Mouse (Mus musculus): ENCODE data around the gene Zmiz1.

Gene Zmiz1

DNA sequence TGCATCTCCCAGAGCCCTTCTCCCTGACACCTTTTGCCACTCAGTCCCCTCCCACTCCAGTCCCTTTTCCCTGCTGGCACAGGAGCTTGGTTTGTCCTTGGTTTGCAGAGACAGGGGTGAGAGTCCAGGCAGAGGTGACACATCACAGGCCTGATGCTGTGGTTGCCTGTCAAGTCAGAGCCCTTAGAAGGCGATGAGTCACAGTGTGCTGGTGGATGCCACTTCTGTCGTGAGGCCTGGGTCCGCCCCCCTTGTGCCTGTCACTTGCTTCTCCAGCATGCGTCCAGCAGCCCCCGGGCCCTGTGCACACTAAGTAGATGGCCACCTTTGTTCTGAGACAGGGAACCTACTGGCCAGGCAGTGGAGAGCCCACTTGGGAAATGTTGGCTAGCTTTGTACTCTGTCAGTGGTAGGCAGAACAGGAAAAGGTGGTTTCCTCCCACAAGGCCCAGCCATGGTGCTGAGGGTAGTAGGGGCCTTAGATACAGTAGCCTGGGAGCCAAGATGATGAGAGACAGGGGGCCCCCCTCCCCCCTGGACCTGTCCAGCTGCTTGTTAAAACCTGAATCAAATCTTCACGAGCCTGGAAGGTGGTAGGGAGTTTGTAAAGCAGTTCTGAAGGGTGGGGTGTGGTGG lies 181.6 kb downstream of the Zmiz1 start:
- Histone ChIP-seq H3K27me3 (ENCODE audit: insufficient read depth, low read length) (no peaks in the 10 kb centered on the region), H3K4me3 (replicated peaks; ENCODE audit: low read length) (no peak overlapping the region), H3K4me1 (replicated peaks; ENCODE audit: low read depth, low read length) (peaks cover 43% of the 10 kb centered on the region), H3K36me3 (ENCODE audit: insufficient read depth, low read length) (peaks cover 76% of the 10 kb centered on the region), H3K9me3 (ENCODE audit: low read length) (no peaks in the 10 kb centered on the region)
- TF ChIP-seq CTCF (conservative IDR thresholded peaks at IDR 0.05; ENCODE audit: low read length) (no peak), POU5F1 (IDR thresholded peaks at IDR 0.05; ENCODE audit: borderline replicate concordance, low read length) (no peak), NANOG (IDR thresholded peaks at IDR 0.05; ENCODE audit: borderline replicate concordance, low read length) (no peak)

DNA sequence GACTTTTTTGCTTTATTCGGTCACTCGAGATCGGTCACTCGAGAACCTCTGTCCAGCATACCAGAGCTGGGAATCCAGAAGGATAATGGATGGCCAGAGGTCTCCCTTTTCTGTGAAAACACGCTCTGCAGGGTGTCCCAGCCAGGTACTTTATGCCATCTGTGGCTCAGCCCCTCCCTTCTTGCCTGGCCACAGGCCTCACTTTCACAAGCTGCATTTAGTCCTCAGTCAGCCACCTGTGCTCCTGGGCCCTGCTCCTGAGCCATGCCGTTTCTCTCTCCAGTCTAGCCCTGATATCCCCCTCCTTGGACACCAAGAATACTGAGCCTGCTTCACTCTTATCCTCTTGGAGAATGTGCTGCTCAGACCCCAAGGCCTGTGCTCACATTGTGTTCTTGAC lies 182.1 kb downstream of the Zmiz1 start:
- Histone ChIP-seq H3K27me3 (ENCODE audit: insufficient read depth, low read length) (no peaks in the 10 kb centered on the region), H3K36me3 (ENCODE audit: insufficient read depth, low read length) (peaks cover 78% of the 10 kb centered on the region), H3K4me3 (replicated peaks; ENCODE audit: low read length) (no peak overlapping the region), H3K9me3 (ENCODE audit: low read length) (no peaks in the 10 kb centered on the region), H3K4me1 (replicated peaks; ENCODE audit: low read depth, low read length) (peaks cover 43% of the 10 kb centered on the region)
- no peak for TF ChIP-seq NANOG (IDR thresholded peaks at IDR 0.05; ENCODE audit: borderline replicate concordance, low read length)
- TF ChIP-seq POU5F1 (IDR thresholded peaks at IDR 0.05; ENCODE audit: borderline replicate concordance, low read length): no peak
- TF ChIP-seq CTCF (conservative IDR thresholded peaks at IDR 0.05; ENCODE audit: low read length): no peak

DNA sequence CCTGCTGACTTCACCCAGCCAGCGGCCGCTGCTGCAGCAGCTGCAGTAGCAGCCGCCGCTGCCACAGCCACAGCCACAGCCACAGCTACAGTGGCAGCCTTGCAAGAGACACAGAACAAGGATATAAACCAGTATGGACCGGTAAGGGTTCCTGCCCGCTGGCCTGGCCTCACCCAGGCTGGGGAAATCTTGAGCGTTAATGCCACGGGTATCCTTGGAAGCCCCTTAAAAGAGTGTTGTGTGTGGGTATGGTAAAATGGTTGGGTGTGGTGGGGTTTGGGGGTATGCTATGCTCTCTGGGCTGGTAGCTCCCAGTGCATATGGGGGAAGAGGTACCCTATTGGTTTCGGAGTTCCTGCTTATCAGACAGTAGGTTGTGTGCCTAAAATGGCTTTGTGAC lies 186.7 kb downstream of the Zmiz1 start:
- H3K4me3 ChIP-seq (replicated peaks; ENCODE audit: low read length): no peak overlapping the region
- TF ChIP-seq POU5F1 (IDR thresholded peaks at IDR 0.05; ENCODE audit: borderline replicate concordance, low read length) (no peak), CTCF (conservative IDR thresholded peaks at IDR 0.05; ENCODE audit: low read length) (no peak), NANOG (IDR thresholded peaks at IDR 0.05; ENCODE audit: borderline replicate concordance, low read length) (no peak)
- no peaks in the 10 kb centered on the region for H3K9me3 ChIP-seq (ENCODE audit: low read length)
- H3K27me3 ChIP-seq (ENCODE audit: insufficient read depth, low read length): no peaks in the 10 kb centered on the region
- H3K4me1 ChIP-seq (replicated peaks; ENCODE audit: low read depth, low read length): peaks cover 20% of the 10 kb centered on the region
- H3K36me3 ChIP-seq (ENCODE audit: insufficient read depth, low read length): peaks cover 80% of the 10 kb centered on the region

DNA sequence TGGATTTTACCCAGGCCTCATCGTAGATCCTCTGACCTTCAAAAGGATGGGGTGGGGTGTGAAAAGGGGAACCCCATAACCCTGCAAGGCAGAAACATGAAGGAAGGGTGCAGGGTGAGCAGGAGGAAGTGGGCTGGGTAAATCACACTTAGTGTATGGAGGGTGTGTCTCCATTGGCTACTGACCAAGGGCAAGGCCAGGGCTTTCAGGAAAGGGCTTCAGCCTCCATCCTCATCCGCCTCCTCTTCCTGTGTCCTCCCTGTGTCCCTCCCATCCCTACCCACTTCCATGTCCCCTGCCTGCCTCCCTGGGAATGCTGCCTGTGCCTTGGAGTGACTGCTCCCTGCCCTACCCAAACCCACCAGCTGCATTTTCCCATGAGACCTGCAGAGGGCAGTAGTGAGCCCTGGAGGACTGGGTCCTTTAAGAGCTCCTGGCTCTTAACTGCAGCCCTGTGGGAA lies 187.2 kb downstream of the Zmiz1 start:
- peaks cover 17% of the 10 kb centered on the region for H3K4me1 ChIP-seq (replicated peaks; ENCODE audit: low read depth, low read length)
- TF ChIP-seq POU5F1 (IDR thresholded peaks at IDR 0.05; ENCODE audit: borderline replicate concordance, low read length) (no peak), CTCF (conservative IDR thresholded peaks at IDR 0.05; ENCODE audit: low read length) (peak; percentile 99), NANOG (IDR thresholded peaks at IDR 0.05; ENCODE audit: borderline replicate concordance, low read length) (no peak)
- no peak overlapping the region for H3K4me3 ChIP-seq (replicated peaks; ENCODE audit: low read length)
- H3K27me3 ChIP-seq (ENCODE audit: insufficient read depth, low read length): no peaks in the 10 kb centered on the region
- no peaks in the 10 kb centered on the region for H3K9me3 ChIP-seq (ENCODE audit: low read length)
- H3K36me3 ChIP-seq (ENCODE audit: insufficient read depth, low read length): peaks cover 83% of the 10 kb centered on the region

DNA sequence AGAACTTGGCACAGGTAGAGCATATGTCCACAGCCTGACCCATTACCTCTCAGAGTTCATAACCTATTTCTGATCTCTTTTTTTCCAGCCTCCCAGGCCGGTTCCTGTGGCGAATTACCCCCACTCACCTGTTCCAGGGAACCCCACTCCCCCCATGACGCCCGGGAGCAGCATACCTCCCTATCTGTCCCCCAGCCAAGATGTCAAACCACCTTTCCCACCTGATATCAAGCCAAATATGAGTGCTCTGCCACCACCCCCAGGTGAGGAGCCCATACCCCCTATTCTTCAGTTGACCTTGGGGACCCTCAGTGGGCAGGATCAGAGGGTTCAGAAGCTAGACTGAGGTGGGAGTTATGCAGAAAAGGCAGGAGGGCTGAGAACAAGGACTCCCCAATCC lies 192.1 kb downstream of the Zmiz1 start:
- peaks cover 93% of the 10 kb centered on the region for H3K36me3 ChIP-seq (ENCODE audit: insufficient read depth, low read length)
- H3K4me1 ChIP-seq (replicated peaks; ENCODE audit: low read depth, low read length): peaks cover 34% of the 10 kb centered on the region
- H3K9me3 ChIP-seq (ENCODE audit: low read length): no peaks in the 10 kb centered on the region
- H3K27me3 ChIP-seq (ENCODE audit: insufficient read depth, low read length): no peaks in the 10 kb centered on the region
- TF ChIP-seq POU5F1 (IDR thresholded peaks at IDR 0.05; ENCODE audit: borderline replicate concordance, low read length) (peak; percentile 27; the same call in 1 of the 2 replicates), NANOG (IDR thresholded peaks at IDR 0.05; ENCODE audit: borderline replicate concordance, low read length) (no peak)
- peak overlapping the region; percentile 53; the same call in 1 of the 2 replicates for H3K4me3 ChIP-seq (replicated peaks; ENCODE audit: low read length)

DNA sequence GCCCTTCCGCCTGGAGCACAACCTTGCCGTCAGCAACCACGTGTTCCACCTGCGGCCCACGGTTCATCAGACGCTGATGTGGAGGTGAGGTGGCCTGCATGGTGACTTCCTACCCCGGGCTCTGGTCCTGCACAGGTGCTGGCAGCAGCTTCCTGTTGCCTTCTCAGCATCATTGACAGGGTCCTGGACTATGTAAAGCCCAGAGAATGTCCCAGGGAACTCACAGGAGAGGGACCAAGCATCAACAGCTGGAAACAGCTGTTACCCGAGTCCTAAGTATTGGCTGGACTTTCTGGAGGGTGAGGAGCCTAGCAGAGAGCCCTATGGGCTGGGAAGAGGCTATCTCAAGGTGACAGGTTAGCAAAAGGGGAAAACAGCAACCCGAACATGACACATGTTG lies 192.9 kb downstream of the Zmiz1 start:
- TF ChIP-seq CTCF (conservative IDR thresholded peaks at IDR 0.05; ENCODE audit: low read length): no peak
- TF ChIP-seq POU5F1 (IDR thresholded peaks at IDR 0.05; ENCODE audit: borderline replicate concordance, low read length): no peak
- TF ChIP-seq NANOG (IDR thresholded peaks at IDR 0.05; ENCODE audit: borderline replicate concordance, low read length): no peak
- Histone ChIP-seq H3K27me3 (ENCODE audit: insufficient read depth, low read length) (no peaks in the 10 kb centered on the region), H3K9me3 (ENCODE audit: low read length) (no peaks in the 10 kb centered on the region), H3K4me1 (replicated peaks; ENCODE audit: low read depth, low read length) (peaks cover 36% of the 10 kb centered on the region), H3K36me3 (ENCODE audit: insufficient read depth, low read length) (peaks cover 97% of the 10 kb centered on the region), H3K4me3 (replicated peaks; ENCODE audit: low read length) (peak overlapping the region; percentile 53)

DNA sequence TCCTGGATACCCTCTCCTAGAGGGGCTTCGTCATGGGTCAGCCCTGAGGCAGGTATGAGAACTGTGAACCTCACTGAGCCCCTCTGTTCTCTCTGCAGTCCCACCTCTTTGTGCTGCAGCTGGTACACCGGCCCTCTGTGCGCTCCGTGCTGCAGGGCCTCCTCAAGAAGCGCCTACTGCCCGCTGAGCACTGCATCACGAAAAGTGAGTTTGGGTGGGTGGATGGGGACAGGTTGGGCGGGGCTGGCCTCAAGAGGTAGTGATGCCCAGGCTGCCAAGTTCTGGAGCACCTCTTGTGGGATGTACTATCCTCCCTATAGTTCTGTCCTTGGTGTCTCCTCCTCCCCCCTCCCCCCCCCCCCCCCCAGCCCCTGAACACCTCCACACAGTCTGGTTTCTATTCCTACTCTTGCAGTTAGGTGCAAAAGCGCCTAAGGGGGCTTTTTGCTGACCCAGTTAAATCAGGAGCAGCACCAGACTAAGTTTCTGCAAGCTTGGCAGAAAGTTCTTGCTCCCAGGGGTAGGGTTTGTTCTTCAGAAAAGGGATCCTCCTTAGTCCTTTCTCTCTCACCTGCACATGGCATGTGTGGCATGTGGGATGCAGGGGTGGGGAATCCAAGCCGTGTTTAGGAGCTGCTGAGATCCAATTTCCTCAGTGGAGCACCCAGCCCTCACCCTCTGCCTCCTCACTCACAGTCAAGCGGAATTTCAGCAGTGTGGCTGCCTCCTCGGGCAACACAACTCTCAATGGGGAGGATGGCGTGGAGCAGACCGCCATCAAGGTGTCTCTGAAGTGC lies 195.6 kb downstream of the Zmiz1 start:
- H3K4me1 ChIP-seq (replicated peaks; ENCODE audit: low read depth, low read length): peaks cover 45% of the 10 kb centered on the region
- no peaks in the 10 kb centered on the region for H3K27me3 ChIP-seq (ENCODE audit: insufficient read depth, low read length)
- no peak overlapping the region for H3K4me3 ChIP-seq (replicated peaks; ENCODE audit: low read length)
- H3K36me3 ChIP-seq (ENCODE audit: insufficient read depth, low read length): peaks cover 97% of the 10 kb centered on the region
- TF ChIP-seq NANOG (IDR thresholded peaks at IDR 0.05; ENCODE audit: borderline replicate concordance, low read length) (no peak), POU5F1 (IDR thresholded peaks at IDR 0.05; ENCODE audit: borderline replicate concordance, low read length) (no peak), CTCF (conservative IDR thresholded peaks at IDR 0.05; ENCODE audit: low read length) (no peak)
- H3K9me3 ChIP-seq (ENCODE audit: low read length): no peaks in the 10 kb centered on the region

DNA sequence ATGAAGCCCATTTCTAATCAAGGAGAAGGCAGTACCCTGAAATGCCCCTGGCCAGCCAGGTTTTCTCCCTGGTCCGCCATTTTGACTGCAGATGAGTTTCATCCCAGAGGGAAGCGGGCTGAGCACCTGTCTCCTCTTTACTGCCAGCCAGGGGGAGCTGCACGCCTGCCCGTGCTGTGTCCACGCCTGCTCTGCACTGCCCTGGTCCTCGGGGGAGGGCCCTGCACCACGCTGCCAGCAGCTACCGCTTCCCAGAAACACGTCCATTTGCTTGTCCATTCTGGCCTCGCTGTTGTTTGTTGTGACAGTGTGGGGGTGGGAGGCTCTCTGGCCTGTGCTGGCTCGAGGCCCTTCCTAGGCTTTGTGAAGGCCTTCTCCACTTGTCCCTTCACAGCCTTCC lies 201.7 kb downstream of the Zmiz1 start:
- H3K4me3 ChIP-seq (replicated peaks; ENCODE audit: low read length): peak overlapping the region; percentile 81
- no peaks in the 10 kb centered on the region for H3K27me3 ChIP-seq (ENCODE audit: insufficient read depth, low read length)
- peaks cover 72% of the 10 kb centered on the region for H3K36me3 ChIP-seq (ENCODE audit: insufficient read depth, low read length)
- peaks cover 76% of the 10 kb centered on the region for H3K4me1 ChIP-seq (replicated peaks; ENCODE audit: low read depth, low read length)
- TF ChIP-seq POU5F1 (IDR thresholded peaks at IDR 0.05; ENCODE audit: borderline replicate concordance, low read length) (no peak), NANOG (IDR thresholded peaks at IDR 0.05; ENCODE audit: borderline replicate concordance, low read length) (no peak), CTCF (conservative IDR thresholded peaks at IDR 0.05; ENCODE audit: low read length) (peak; percentile 32)
- H3K9me3 ChIP-seq (ENCODE audit: low read length): no peaks in the 10 kb centered on the region
